Mouse (Mus musculus): ENCODE data around the gene Jak1. TPM values are rescaled to one million over a fixed set of nuclear protein-coding genes. Genes with fewer than 3 reads are reported as not detected.

The Jak1 gene
- polyA plus RNA-seq, 1 experiment: 33.5 TPM

GRCm38 (mm10) chr4:101238589-101238988 lies 26.5 kb downstream of the Jak1 start:
- Histone ChIP-seq H3K36me3 (ENCODE audit: control insufficient read depth, insufficient read depth) (no peaks in the 10 kb centered on the region), H3ac (ENCODE audit: control insufficient read depth, insufficient read length) (no peak overlapping the region), H3K4me3 (no peak overlapping the region), H3K79me2 (ENCODE audit: control insufficient read depth, insufficient read depth) (peaks cover 44% of the 10 kb centered on the region), H3K4me2 (ENCODE audit: low read depth) (no peak overlapping the region), H3K27me3 (ENCODE audit: control insufficient read depth, insufficient read depth, insufficient read length) (no peaks in the 10 kb centered on the region)
- TF ChIP-seq E2F4 (IDR thresholded peaks at IDR 0.05; ENCODE audit: insufficient read depth) (no peak), MYOD1 (IDR thresholded peaks at IDR 0.05; ENCODE audit: control insufficient read depth in 1 of 3, insufficient read length in 2 of 3, low read depth in 2 of 3) (no peak), TCF12 (IDR thresholded peaks at IDR 0.05; ENCODE audit: insufficient read depth, poor library complexity, severe bottlenecking) (no peak), POLR2AphosphoS2 (IDR thresholded peaks at IDR 0.05; ENCODE audit: insufficient read length, low read depth) (no peak), SRF (IDR thresholded peaks at IDR 0.05; ENCODE audit: control insufficient read depth, insufficient read length, low read depth) (no peak), MYOG (IDR thresholded peaks at IDR 0.05; ENCODE audit: control insufficient read depth in 1 of 3, insufficient read depth in 1 of 3, insufficient read length in 2 of 3, low read depth in 2 of 3) (no peak), POLR2A (IDR thresholded peaks at IDR 0.05; ENCODE audit: insufficient read length, low read depth) (no peak), TCF3 (IDR thresholded peaks at IDR 0.05; ENCODE audit: insufficient read length, low read depth) (no peak), USF1 (IDR thresholded peaks at IDR 0.05; ENCODE audit: low read depth) (no peak), MAX (IDR thresholded peaks at IDR 0.05; ENCODE audit: low read depth) (no peak), REST (IDR thresholded peaks at IDR 0.05; ENCODE audit: insufficient read depth, insufficient read length) (no peak), CEBPB (IDR thresholded peaks at IDR 0.05; ENCODE audit: insufficient read depth, poor library complexity, severe bottlenecking) (no peak)

- Histone ChIP-seq H3K4me3 (no peak overlapping the region), H3ac (ENCODE audit: control insufficient read depth, insufficient read length) (no peak overlapping the region), H3K36me3 (ENCODE audit: control insufficient read depth, insufficient read depth) (no peaks in the 10 kb centered on the region), H3K27me3 (ENCODE audit: control insufficient read depth, insufficient read depth, insufficient read length) (no peaks in the 10 kb centered on the region), H3K4me2 (ENCODE audit: low read depth) (no peak overlapping the region), H3K79me2 (ENCODE audit: control insufficient read depth, insufficient read depth) (peaks cover 56% of the 10 kb centered on the region)
- TF ChIP-seq TCF12 (IDR thresholded peaks at IDR 0.05; ENCODE audit: insufficient read depth, poor library complexity, severe bottlenecking): no peak
- TF ChIP-seq POLR2A (IDR thresholded peaks at IDR 0.05; ENCODE audit: insufficient read length, low read depth): no peak
- peak; percentile 21 for TF ChIP-seq TCF3 (IDR thresholded peaks at IDR 0.05; ENCODE audit: insufficient read length, low read depth)
- TF ChIP-seq MYOG (IDR thresholded peaks at IDR 0.05; ENCODE audit: control insufficient read depth in 1 of 3, insufficient read depth in 1 of 3, insufficient read length in 2 of 3, low read depth in 2 of 3): peak in 2 of 3 experiments; percentile 84 to 87
- TF ChIP-seq SRF (IDR thresholded peaks at IDR 0.05; ENCODE audit: control insufficient read depth, insufficient read length, low read depth): peak; percentile 38
- TF ChIP-seq CEBPB (IDR thresholded peaks at IDR 0.05; ENCODE audit: insufficient read depth, poor library complexity, severe bottlenecking): 0 out of 2 replicates have a peak, but pooled peaks have one; percentile 24
- TF ChIP-seq POLR2AphosphoS2 (IDR thresholded peaks at IDR 0.05; ENCODE audit: insufficient read length, low read depth): no peak
- no peak for TF ChIP-seq USF1 (IDR thresholded peaks at IDR 0.05; ENCODE audit: low read depth)
- TF ChIP-seq REST (IDR thresholded peaks at IDR 0.05; ENCODE audit: insufficient read depth, insufficient read length): no peak
- peak; percentile 62 to 95 (median 88) for TF ChIP-seq MYOD1 (IDR thresholded peaks at IDR 0.05; ENCODE audit: control insufficient read depth in 1 of 3, insufficient read length in 2 of 3, low read depth in 2 of 3)
- no peak for TF ChIP-seq MAX (IDR thresholded peaks at IDR 0.05; ENCODE audit: low read depth)
- TF ChIP-seq E2F4 (IDR thresholded peaks at IDR 0.05; ENCODE audit: insufficient read depth): no peak
Measured at GRCm38 (mm10) chr4:101236797-101237196, 28.3 kb downstream of the Jak1 start.

- H3ac ChIP-seq (ENCODE audit: control insufficient read depth, insufficient read length): no peak overlapping the region
- H3K79me2 ChIP-seq (ENCODE audit: control insufficient read depth, insufficient read depth): peaks cover 51% of the 10 kb centered on the region
- no peaks in the 10 kb centered on the region for H3K36me3 ChIP-seq (ENCODE audit: control insufficient read depth, insufficient read depth)
- H3K4me3 ChIP-seq: no peak overlapping the region
- no peak overlapping the region for H3K4me2 ChIP-seq (ENCODE audit: low read depth)
- TF ChIP-seq REST (IDR thresholded peaks at IDR 0.05; ENCODE audit: insufficient read depth, insufficient read length) (no peak), CEBPB (IDR thresholded peaks at IDR 0.05; ENCODE audit: insufficient read depth, poor library complexity, severe bottlenecking) (no peak), TCF3 (IDR thresholded peaks at IDR 0.05; ENCODE audit: insufficient read length, low read depth) (no peak), MYOG (IDR thresholded peaks at IDR 0.05; ENCODE audit: control insufficient read depth in 1 of 3, insufficient read depth in 1 of 3, insufficient read length in 2 of 3, low read depth in 2 of 3) (no peak)
- H3K27me3 ChIP-seq (ENCODE audit: control insufficient read depth, insufficient read depth, insufficient read length): no peaks in the 10 kb centered on the region
Measured at GRCm38 (mm10) chr4:101235964-101236363, 29.1 kb downstream of the Jak1 start.

- H3K79me2 ChIP-seq (ENCODE audit: control insufficient read depth, insufficient read depth): peaks cover 49% of the 10 kb centered on the region
- TF ChIP-seq CEBPB (IDR thresholded peaks at IDR 0.05; ENCODE audit: insufficient read depth, poor library complexity, severe bottlenecking) (no peak), MYOG (IDR thresholded peaks at IDR 0.05; ENCODE audit: control insufficient read depth in 1 of 3, insufficient read depth in 1 of 3, insufficient read length in 2 of 3, low read depth in 2 of 3) (no peak), POLR2A (IDR thresholded peaks at IDR 0.05; ENCODE audit: insufficient read length, low read depth) (no peak), POLR2AphosphoS2 (IDR thresholded peaks at IDR 0.05; ENCODE audit: insufficient read length, low read depth) (no peak), TCF3 (IDR thresholded peaks at IDR 0.05; ENCODE audit: insufficient read length, low read depth) (no peak)
- H3K27me3 ChIP-seq (ENCODE audit: control insufficient read depth, insufficient read depth, insufficient read length): no peaks in the 10 kb centered on the region
- H3K36me3 ChIP-seq (ENCODE audit: control insufficient read depth, insufficient read depth): no peaks in the 10 kb centered on the region
- H3K4me3 ChIP-seq: no peak overlapping the region
- peak overlapping the region; percentile 75 for H3K4me2 ChIP-seq (ENCODE audit: low read depth)
- no peak overlapping the region for H3ac ChIP-seq (ENCODE audit: control insufficient read depth, insufficient read length)
Measured at GRCm38 (mm10) chr4:101234753-101235152, 30.3 kb downstream of the Jak1 start.

- TF ChIP-seq SRF (IDR thresholded peaks at IDR 0.05; ENCODE audit: control insufficient read depth, insufficient read length, low read depth) (no peak), MAX (IDR thresholded peaks at IDR 0.05; ENCODE audit: low read depth) (no peak), CEBPB (IDR thresholded peaks at IDR 0.05; ENCODE audit: insufficient read depth, poor library complexity, severe bottlenecking) (peak; percentile 42; the same call in 1 of the 2 replicates), MYOG (IDR thresholded peaks at IDR 0.05; ENCODE audit: control insufficient read depth in 1 of 3, insufficient read depth in 1 of 3, insufficient read length in 2 of 3, low read depth in 2 of 3) (peak in 1 of 3 experiments; percentile 46), TCF3 (IDR thresholded peaks at IDR 0.05; ENCODE audit: insufficient read length, low read depth) (no peak), USF1 (IDR thresholded peaks at IDR 0.05; ENCODE audit: low read depth) (no peak), REST (IDR thresholded peaks at IDR 0.05; ENCODE audit: insufficient read depth, insufficient read length) (no peak), E2F4 (IDR thresholded peaks at IDR 0.05; ENCODE audit: insufficient read depth) (no peak), POLR2A (IDR thresholded peaks at IDR 0.05; ENCODE audit: insufficient read length, low read depth) (no peak), TCF12 (IDR thresholded peaks at IDR 0.05; ENCODE audit: insufficient read depth, poor library complexity, severe bottlenecking) (peak; percentile 48), MYOD1 (IDR thresholded peaks at IDR 0.05; ENCODE audit: control insufficient read depth in 1 of 3, insufficient read length in 2 of 3, low read depth in 2 of 3) (peak in 2 of 3 experiments; percentile 41 to 72)
- Histone ChIP-seq H3K27me3 (ENCODE audit: control insufficient read depth, insufficient read depth, insufficient read length) (no peaks in the 10 kb centered on the region), H3K79me2 (ENCODE audit: control insufficient read depth, insufficient read depth) (peaks cover 49% of the 10 kb centered on the region), H3K4me2 (ENCODE audit: low read depth) (peak overlapping the region; percentile 75), H3K4me3 (no peak overlapping the region), H3K36me3 (ENCODE audit: control insufficient read depth, insufficient read depth) (no peaks in the 10 kb centered on the region), H3ac (ENCODE audit: control insufficient read depth, insufficient read length) (no peak overlapping the region)
Measured at GRCm38 (mm10) chr4:101234332-101234731, 30.8 kb downstream of the Jak1 start.
